Mouse (Mus musculus): ENCODE data around the gene Dolpp1.

Dolpp1 gene

GRCm38 (mm10) chr2:30379307-30379706, 12.7 kb upstream of the Dolpp1 start:
- no peak for DNase-seq

GRCm38 (mm10) chr2:30380564-30381376, 11.3 kb upstream of the Dolpp1 start:
- DNase-seq = no peak

GRCm38 (mm10) chr2:30381377-30381725, 10.7 kb upstream of the Dolpp1 start:
- no peak for DNase-seq

DNA sequence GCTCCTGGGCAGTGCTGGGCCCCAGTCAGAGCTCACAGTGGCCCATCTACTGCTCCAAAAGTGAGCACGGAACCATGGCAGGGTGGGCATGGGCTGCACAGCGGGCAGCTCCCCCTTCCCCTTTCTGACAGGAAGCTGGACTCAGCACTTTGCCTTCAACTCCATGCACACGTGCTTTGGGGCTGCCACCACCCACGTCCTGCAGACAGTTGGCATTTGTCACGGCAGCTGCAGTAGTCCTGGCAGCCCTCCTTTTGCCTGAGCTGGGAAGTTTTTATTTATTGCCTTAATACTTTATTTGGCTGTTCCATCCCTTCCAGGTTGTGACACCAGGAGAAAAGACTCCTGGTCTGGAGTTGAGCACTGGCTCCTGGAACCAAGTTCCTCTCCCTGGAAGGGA, 7.2 kb upstream of the Dolpp1 start:
- DNase-seq = no peak

DNA sequence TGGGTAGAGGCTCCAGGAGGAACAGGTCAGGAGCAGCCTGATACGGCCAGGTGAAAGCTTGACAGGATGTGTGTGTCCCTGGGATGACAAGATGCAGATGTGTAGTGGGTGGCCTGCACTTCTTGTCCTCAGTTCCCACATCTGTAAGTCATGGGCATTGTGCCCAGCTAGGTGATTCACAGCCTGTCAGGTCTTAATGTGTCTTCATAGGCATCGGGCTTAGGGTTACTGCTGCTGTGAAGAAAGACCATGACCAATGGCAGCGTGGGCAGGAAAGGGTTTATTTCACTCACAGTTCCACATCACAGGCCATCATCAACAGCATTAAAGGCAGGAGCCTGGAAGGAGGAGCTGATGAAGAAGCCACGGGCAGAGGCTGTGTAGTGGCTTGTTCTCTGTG, 6.5 kb upstream of the Dolpp1 start:
- no peak for DNase-seq

DNA sequence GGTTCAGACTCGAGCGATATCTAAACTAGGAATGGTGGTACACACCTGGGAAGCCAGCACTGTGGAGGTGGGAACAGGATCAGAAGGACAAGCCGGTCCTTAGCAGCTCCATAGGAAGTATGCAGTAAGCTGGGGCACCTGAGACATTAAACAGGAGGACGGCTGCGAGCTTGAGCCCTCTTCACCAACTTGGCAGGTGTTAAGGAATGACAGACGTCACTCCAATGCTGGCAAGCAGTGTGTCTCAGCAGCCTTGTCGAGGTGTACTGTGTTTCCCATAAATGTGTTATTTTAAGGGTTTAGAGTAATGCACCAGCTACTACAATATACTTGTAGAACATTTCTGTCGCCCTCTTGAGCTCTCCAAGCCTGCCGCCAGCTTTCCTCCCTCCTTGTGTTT, 5.1 kb upstream of the Dolpp1 start:
- DNase-seq = no peak

DNA sequence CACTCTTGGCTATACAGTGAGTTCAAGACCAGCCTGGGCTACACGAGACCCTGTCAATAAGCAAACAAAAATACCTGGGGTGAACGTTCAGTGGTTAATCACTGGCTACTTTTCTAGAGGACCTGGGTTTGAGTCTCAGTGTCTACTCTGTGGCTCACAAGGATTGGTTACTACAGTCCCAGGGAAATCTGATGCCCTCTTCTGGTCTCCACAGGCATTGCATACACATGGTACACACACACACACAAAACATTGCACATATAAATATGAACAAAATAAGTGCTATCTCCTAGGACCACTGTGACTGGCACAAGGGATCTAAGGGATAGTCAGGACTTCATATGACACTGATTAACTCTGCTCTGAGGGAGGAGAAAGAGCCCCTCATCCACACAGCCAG, 3.1 kb upstream of the Dolpp1 start:
- no peak for DNase-seq

GRCm38 (mm10) chr2:30392577-30393369, 719 bp downstream of the Dolpp1 start:
- DNase-seq = peak; percentile 94

- no peak for DNase-seq
Measured at GRCm38 (mm10) chr2:30393370-30393656, 1.3 kb downstream of the Dolpp1 start.

- DNase-seq = no peak
Measured at GRCm38 (mm10) chr2:30395757-30396156, 3.7 kb downstream of the Dolpp1 start.

- DNase-seq = no peak
Measured at GRCm38 (mm10) chr2:30396246-30396645, 4.2 kb downstream of the Dolpp1 start.

- no peak for DNase-seq
Measured at GRCm38 (mm10) chr2:30397986-30398512, 6.0 kb downstream of the Dolpp1 start.

DNA sequence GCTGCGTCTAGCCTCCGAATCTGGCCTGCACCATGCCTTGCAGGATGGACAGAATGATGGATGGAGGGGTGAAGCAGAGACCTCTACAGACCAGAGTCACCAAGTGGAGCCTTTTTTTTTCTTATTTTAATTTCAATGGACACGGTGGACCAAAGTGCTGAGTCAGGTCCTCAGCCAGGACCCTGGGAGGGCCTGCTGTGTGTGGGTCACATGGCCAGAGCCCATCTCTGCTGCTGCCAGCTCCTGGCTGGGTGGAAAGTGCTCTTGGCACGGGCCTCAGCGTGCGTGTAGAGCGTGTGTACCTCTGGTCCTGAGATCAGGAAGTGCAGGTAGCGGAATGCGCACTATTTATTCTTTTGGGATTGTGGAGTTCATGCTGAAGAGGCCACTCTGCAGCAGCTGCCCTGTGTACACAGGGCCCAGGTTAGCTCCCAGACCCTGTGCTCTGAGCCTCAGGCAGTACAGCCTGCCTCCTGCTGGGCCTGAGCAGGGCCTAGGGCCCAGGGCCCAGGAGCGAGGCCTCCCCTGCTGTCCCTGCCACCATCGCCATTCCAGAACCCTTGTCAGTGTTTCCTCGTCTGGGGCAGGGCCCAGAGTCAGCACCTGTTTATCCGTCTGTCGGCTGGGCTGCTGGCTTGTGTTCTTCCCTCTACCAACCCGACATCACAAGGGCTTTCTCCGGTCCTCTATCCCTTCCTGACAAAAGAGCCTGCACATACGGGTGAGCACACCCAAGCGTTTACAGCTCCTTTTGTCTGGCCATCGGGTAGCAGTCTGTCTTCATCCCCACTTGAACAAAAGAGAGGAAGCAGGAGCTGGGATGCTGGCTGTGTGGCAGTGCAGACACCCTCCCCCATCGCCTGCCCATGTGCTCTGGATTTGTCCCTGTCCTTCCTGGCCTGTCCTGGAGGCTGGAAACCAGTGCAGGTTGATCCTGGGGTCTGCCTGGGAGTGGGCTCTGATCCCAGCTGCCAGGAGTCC, 7.4 kb downstream of the Dolpp1 start:
- peak; percentile 83 for DNase-seq

DNA sequence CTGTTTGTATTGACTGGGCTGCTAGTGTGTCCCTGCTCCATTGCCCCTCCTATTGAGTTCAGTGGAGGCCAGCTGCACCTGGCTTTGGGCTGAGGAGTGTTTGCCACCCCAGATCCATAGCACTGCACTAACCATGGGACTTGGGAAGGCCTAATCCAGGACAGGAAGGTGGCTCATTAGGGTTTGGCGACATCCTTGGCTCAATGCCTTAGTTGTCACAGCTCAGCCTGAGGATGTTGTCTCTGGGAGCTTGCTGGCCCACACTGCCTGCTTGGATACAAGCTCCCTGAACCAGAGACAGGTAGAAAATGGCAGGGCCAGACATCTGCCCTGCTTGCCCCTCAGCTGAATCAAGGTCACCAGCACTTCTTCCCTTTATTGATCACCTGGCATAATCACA, 9.5 kb downstream of the Dolpp1 start:
- no peak for DNase-seq

DNA sequence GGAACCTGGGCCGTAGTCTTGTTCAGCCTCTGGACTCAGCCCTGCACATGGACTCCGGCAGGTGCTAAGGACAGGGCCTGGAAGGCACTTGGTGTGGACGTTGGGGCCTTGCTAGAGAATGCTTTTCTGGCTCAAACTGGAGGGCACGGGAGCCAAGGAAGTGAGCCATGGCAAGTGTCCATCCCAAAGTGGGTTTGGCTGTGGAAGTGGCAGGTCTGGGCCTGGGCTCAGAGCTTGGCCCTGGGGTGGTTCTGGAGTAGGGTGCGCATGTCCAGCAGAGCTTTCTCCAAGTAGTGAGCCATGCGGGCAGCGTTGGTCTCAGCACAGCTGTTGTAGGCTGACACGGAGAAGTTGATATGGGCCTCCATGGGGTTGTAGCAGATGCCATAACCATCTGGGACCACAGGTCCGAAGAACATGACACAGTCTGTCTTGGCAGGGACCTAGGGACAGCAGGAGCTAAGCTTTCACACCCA, 10.3 kb downstream of the Dolpp1 start:
- DNase-seq = no peak

DNA sequence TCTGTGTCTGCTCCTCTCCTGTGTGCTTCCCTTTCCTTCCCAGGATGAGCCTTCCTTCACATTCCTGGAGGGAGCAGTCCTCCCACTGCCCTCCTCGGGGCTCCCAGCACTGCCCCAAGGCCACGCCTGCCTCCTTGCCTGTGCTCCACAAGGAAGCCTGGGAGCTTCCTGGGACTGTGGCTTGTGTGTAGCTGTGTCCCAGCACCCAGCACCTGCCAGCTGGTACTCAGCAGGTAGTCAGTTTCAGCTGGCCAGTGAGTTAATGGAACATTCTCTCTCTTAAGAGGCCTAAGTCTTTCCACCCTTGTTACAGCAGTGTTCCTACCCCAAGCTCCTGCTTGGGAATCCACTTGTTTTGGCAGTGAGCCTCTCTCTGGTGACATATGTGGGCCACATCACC, 10.8 kb downstream of the Dolpp1 start:
- no peak for DNase-seq

- no peak for DNase-seq
Measured at GRCm38 (mm10) chr2:30403870-30404269, 11.8 kb downstream of the Dolpp1 start.

DNA sequence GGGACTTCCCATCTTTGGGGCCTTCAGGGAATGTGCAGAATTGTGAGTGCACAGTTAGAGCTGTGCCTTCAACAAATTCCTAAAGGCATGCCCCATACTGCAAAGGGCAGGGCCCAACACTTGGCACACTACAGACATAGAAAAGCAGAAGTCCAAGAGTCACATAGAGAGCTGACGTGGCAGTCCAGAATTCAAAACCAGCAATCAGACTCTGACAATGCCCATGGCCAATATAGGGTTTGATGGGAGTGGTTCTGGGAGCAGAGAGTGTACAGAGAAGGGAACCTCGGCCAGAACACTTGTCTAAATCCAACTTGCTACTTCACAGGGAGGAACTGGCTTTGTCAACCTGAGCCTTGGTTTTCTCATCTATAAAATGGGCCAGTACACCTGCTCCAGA, 15.2 kb downstream of the Dolpp1 start:
- DNase-seq = peak; percentile 36

- DNase-seq = no peak
Measured at GRCm38 (mm10) chr2:30407778-30408177, 15.7 kb downstream of the Dolpp1 start.

DNA sequence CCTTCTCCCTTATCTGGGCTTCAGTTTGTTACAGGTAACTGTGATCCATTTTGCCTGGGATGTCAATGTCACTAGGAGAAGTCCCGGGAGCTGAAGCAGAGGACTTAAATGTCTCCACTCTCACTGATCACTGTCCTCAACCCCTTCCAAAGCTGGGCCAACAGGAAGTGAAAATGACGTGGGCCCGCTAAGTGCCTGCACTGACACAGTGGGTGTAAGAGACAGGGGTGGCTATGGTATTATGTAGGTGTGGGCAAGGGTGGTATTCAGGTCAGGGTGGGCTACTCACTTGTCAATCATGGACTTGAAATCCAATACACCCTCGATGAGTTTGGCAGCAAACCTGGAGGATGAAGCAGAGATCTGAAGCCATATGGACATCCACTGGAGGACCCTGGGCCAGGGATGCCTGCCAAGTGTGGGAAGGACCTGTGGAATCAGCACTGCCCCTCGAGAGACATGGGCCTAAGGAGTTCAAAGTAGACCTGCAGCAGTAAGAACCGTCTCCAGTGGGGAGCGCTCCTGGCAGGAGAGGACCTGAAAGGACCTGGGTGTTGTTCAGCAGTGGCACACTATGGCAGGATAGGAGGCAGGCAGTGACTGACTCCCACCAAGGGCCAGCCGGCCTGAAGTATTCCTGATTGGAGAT, 16.5 kb downstream of the Dolpp1 start:
- no peak for DNase-seq

GRCm38 (mm10) chr2:30409454-30410176, 17.6 kb downstream of the Dolpp1 start:
- no peak for DNase-seq

Measured in lung, postnatal 36 days (tissue).